ENCODE assay signal across 25 mouse cellular contexts in genomic region chr12:36471411-36471810, GRCm38 (mm10).
"Had no signal": no experiment of that assay in that cellular context is flagged by ENCODE, and none has a peak within 500 bp of the region (broad histone marks: within the 10 kb centered on the region; RNA-seq: fewer than 3 reads in every experiment).

No protein-coding gene starts in this region.

- H3K27me3 ChIP-seq: kidney, embryonic 15.5 days; limb, embryonic 12.5 days; limb, embryonic 15.5 days; midbrain, embryonic 12.5 days; midbrain, embryonic 15.5 days; neural tube, embryonic 12.5 days; neural tube, embryonic 15.5 days; stomach, embryonic 15.5 days had no signal

- H3K36me3 ChIP-seq: kidney, embryonic 15.5 days; limb, embryonic 12.5 days; limb, embryonic 15.5 days; midbrain, embryonic 12.5 days; midbrain, embryonic 15.5 days; neural tube, embryonic 12.5 days; neural tube, embryonic 15.5 days; stomach, embryonic 15.5 days had no signal

- ATAC-seq: liver, postnatal 0 days; lung, postnatal 0 days; midbrain, embryonic 15.5 days had no signal

- H3K4me2 ChIP-seq: kidney, embryonic 15.5 days; limb, embryonic 12.5 days; limb, embryonic 15.5 days; liver, embryonic 11.5 days; lung, embryonic 14.5 days; midbrain, embryonic 12.5 days; midbrain, embryonic 15.5 days; neural tube, embryonic 12.5 days; neural tube, embryonic 15.5 days; stomach, embryonic 15.5 days had no signal

- H3K27ac ChIP-seq: kidney, embryonic 15.5 days; layer of hippocampus, adult 2 months; left cerebral cortex, adult 2 months; limb, embryonic 12.5 days; limb, embryonic 15.5 days; liver, embryonic 14.5 days; macrophage; midbrain, embryonic 12.5 days; midbrain, embryonic 15.5 days; neural tube, embryonic 12.5 days; neural tube, embryonic 15.5 days; stomach, embryonic 15.5 days had no signal

- H3K9ac ChIP-seq: kidney, embryonic 15.5 days; limb, embryonic 12.5 days; limb, embryonic 15.5 days; liver, embryonic 14.5 days; liver, postnatal 0 days; lung, embryonic 14.5 days; midbrain, embryonic 12.5 days; midbrain, embryonic 15.5 days; neural tube, embryonic 12.5 days; neural tube, embryonic 15.5 days; stomach, embryonic 15.5 days had no signal

- H3K4me3 ChIP-seq: kidney, embryonic 15.5 days; layer of hippocampus, adult 2 months; left cerebral cortex, adult 2 months; limb, embryonic 12.5 days; limb, embryonic 15.5 days; midbrain, embryonic 12.5 days; midbrain, embryonic 15.5 days; neural tube, embryonic 12.5 days; neural tube, embryonic 15.5 days; stomach, embryonic 15.5 days had no signal

- H3K4me1 ChIP-seq: limb, embryonic 15.5 days; midbrain, embryonic 12.5 days; midbrain, embryonic 15.5 days; neural tube, embryonic 12.5 days; neural tube, embryonic 15.5 days had no signal

- DNase-seq: kidney, adult 11 months; kidney, adult 8-10 months; kidney, postnatal 10 days; kidney, postnatal 36 days; layer of hippocampus, postnatal 36 days; liver, postnatal 0 days; lung, embryonic 14.5 days; right cerebral cortex, postnatal 25 days; spleen, adult 18-20 months; thymus, adult 18-20 months; thymus, postnatal 36 days had no signal

- H3K9me3 ChIP-seq: kidney, embryonic 15.5 days; limb, embryonic 12.5 days; limb, embryonic 15.5 days; midbrain, embryonic 12.5 days; midbrain, embryonic 15.5 days; neural tube, embryonic 12.5 days; neural tube, embryonic 15.5 days; stomach, embryonic 15.5 days had no signal
